ENCODE assay signal across 16 mouse cellular contexts in the genomic region with DNA sequence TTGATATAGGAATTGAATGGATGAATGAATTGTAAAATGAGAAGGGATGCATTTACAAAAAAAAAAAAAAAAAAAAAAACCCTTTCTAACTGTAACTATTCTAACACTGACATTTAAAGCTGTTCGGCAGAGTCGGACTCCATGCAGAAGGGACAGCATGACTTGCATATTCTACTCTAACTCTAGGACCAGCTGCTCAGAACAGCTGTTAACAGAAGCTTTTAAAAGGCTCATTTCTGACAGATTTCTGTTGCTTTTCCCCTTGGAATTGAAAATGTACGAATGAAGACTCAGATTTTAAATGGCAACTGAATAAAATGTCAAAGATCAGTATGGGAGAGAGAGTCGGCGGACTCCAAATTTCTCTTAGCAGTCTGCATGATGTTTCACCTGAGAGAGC.
A peak's percentile ranks its signal among the peaks of the same experiment; 100 is the strongest.
DNase-seq lines count a peak whose midpoint lies in the region; ATAC-seq and TF ChIP-seq lines count a peak whose summit lies in the region.
"Had no signal": no experiment of that assay in that cellular context is flagged by ENCODE, and none has a peak within 500 bp of the region (broad histone marks: within the 10 kb centered on the region; RNA-seq: fewer than 3 reads in every experiment).

No protein-coding gene starts in this region.

- peak; percentile 72 for ATAC-seq in frontal cortex, adult (ENCODE audit: low TSS enrichment)
- ATAC-seq: activated CD4-positive, CD25-positive, alpha-beta regulatory T cell, adult 4 months had no signal

- no peak overlapping the region for H3K4me3 ChIP-seq in left cerebral cortex, adult 2 months
- H3K4me3 ChIP-seq: embryonic facial prominence, embryonic 15.5 days; megakaryocyte, embryonic 14.5 days had no signal

- no peak for TF ChIP-seq CTCF in left cerebral cortex, adult 2 months (IDR thresholded peaks at IDR 0.05)

- no peak overlapping the region for H3K27ac ChIP-seq in left cerebral cortex, adult 2 months
- H3K27ac ChIP-seq: embryonic facial prominence, embryonic 15.5 days had no signal

- intact Hi-C loops in left cerebral cortex, adult 2 months (cut with DNase I), result no loop called here

- no peak for DNase-seq in frontal cortex, postnatal 25 days (ENCODE audit: low spot score in 2 of 2)
- DNase-seq in left cerebral cortex, adult 9 months (ENCODE audit: low spot score in 2 of 2), result peak; percentile 2 to 8
- DNase-seq in left cerebral cortex, adult 2 months (ENCODE audit: extremely low spot score in 1 of 2, low spot score in 2 of 2), result no peak
- DNase-seq in brain, adult 2 months (ENCODE audit: low read depth, low spot score), result peak; percentile 68
- DNase-seq in layer of hippocampus, adult 9-10 months (ENCODE audit: low spot score), result peak; percentile 42
- DNase-seq in yolk sac, embryonic 10.5 days (ENCODE audit: low spot score), result no peak
- DNase-seq: adrenal gland, postnatal 10 days; cerebellum, adult 11-12 months; cerebellum, postnatal 14 days; kidney, adult 11 months; liver; thymus, postnatal 25 days had no signal

Comparison
In these comparisons a context has a peak if more than half of its experiments do, and no peak if none do; other contexts are left out.
1. DNase-seq: peak in left cerebral cortex, adult 9 months (2 of 2), brain, adult 2 months (single experiment) and layer of hippocampus, adult 9-10 months (single experiment); none in frontal cortex, postnatal 25 days (0 of 2), left cerebral cortex, adult 2 months (0 of 2) and yolk sac, embryonic 10.5 days (single experiment).